Mouse (Mus musculus): ENCODE results near the gene Fam222b.
A peak's percentile ranks its signal among the peaks of the same experiment; 100 is the strongest.
"Not testable (repeated sequence)": the region's sequence is repeated elsewhere in the genome, so short reads cannot be mapped to it uniquely, and the experiment has no call there.

Gene Fam222b

DNA sequence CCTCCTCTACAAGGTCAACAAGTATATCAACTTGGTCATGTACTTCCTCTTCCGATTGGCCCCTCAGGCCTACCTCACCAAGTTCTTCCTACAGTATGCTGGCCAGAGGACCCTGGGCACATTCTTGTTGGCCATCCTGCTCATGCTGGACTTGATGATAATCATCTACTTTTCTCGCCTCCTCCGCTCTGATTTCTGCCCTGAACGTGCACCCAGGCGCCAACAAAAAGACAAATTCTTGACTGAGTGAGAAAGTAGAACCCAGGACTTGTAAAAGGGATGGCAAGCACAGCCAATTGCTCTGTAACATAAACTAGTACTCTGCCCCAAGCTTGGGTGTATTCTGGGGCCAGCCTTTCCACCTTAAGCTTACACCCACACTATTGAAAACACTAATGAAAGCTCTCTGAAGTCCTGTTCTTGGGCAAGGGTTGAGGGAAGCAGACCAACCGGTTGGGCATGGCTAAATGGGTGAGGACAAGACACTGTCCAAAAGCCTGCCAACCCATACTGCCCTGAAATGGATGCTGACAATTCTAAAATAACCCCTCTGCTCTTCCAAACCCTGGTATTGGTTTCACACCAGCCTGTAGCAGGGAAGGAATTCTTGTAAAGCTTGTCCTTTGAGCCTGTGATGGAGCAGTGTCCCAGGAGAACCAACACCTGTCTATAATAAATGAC is 85.8 kb downstream of the Fam222b start:
- no peak for DNase-seq (ENCODE audit: low spot score)

DNA sequence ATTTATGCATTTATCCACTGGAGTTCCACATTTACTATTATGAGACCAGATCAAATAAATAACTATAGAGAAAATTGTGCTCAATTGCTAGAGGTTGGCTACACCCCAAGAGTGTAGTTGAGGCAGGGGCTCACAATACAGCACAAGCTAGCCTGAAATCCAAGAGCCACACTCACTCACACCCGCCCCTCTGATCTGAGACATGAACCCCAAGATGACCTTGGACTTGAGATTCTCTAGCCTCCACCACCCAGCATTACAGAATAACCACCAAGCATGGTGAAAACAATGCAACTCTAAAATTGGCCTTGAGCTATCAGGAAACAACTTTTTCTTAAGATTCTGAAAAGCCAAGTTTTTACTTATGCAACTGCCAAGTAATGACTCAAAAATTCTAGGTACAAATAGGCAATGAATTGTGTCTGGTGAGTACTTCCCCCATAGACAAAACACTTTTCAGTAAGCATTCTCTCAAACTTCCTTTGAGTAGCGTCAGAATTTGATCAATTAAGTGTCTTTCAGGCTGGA is 87.4 kb downstream of the Fam222b start:
- DNase-seq (ENCODE audit: low spot score): no peak

DNA sequence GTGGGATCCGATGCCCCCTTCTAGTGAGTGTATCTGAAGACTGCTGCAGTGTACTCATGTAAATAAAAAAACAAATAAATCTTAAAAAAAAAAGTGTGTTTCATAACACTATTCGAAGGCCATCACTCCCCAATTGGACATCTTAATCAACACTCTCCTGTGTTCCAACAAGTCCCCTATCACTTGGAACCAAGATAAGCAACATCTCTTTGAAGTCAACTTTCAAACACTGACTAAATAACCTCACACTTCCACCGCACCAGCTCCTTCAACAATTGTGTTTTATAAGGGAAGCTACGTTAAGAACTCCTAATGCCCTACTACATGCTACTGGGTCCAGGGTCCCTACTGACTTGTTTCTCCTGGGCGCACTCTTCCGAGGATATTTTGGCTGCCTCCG is 88.0 kb downstream of the Fam222b start:
- no peak for DNase-seq (ENCODE audit: low spot score)

DNA sequence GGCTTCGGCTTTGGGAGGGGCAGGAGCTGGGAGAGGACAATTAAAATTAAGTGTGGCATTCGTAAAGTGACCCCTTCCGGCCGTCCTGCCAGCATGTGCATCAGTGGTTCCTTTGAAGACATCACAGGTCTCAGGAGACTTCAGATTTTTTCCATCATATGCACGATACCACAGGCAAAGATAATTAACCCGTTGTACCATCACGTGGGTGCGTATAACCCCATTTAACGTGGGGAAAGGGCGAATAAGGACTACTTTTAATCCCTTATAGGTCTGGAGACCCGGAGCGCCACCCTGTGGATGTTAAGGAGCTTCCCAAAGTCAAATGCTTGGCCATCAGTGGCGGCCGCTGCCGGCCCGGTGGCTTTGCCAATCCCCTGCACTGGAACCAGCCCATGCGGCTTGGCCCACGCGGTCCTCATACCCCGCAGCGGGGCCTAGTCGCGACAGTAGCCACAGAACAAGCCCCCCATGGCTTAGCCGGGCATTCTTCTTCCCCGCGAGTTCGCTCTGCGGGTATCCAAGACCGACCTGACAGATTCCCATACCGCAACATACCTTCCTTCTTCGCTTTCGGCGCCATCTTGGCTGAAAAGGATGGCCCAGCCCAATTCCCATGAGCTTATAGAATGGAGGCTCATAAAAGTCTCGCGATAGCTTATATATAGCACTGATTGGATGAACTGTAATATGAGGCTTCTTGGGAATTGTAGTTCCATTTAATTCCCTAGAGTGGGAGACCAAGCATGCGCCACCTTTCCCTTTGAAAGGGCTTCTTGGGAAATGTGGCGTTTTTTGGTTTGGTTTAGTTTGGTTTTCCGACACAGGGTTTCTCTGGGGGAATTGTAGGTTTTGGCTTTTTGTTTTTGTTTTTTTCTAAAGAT is 88.7 kb downstream of the Fam222b start, which contains the start of gene Rpl23a:
TSS of gene Rpl23a (minus strand) at position 624 of the 884 bp plus-strand sequence.
- DNase-seq (ENCODE audit: low spot score): peak; percentile 70

DNA sequence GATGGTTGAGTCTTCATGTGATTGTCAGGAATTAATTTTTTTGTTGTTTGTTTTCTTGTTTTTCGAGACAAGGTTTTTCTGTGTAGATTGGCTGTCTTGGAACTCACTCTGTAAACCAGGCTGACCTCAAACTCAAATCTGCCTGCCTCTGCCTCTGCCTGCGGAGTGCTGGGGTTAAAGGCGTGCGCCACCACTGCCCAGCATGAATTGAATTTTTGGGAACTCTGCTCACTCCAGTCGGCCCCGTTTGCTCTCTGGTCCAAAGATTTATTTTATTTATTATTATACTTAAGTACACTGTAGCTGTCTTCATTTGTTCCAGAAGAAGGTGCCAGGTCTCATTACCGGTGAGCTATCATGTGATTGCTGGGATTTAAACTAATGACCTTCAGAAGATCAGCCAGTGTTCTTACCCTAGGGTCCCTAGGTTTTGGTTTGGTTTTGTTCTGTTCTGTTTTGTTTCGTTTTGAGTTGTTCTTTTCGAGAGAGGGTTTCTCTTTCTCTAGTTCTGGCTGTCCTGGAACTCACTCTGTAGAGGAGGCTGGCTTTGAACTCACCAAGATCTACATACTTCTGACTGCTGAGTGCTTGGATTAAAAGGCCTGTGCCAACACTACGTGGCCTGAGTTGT is 89.5 kb downstream of the Fam222b start:
- no peak for DNase-seq (ENCODE audit: low spot score)

DNA sequence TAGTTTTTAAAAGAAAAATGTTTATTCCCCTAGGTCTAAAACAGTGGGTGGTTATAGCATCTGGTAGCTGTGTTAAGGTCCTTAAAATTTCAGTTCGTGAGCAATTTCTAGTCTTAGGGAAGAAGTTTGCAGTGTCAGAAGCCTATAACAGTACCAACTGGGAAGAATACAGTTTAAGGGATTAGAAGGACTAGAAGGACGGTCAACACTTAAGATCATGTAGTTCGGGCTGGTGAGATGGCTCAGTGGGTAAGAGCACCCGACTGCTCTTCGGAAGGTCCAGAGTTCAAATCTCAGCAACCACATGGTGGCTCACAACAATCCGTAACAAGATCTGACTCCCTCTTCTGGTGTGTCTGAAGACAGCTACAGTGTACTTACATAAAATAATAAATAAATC is 90.2 kb downstream of the Fam222b start:
- DNase-seq (ENCODE audit: low spot score): not testable (repeated sequence)

DNA sequence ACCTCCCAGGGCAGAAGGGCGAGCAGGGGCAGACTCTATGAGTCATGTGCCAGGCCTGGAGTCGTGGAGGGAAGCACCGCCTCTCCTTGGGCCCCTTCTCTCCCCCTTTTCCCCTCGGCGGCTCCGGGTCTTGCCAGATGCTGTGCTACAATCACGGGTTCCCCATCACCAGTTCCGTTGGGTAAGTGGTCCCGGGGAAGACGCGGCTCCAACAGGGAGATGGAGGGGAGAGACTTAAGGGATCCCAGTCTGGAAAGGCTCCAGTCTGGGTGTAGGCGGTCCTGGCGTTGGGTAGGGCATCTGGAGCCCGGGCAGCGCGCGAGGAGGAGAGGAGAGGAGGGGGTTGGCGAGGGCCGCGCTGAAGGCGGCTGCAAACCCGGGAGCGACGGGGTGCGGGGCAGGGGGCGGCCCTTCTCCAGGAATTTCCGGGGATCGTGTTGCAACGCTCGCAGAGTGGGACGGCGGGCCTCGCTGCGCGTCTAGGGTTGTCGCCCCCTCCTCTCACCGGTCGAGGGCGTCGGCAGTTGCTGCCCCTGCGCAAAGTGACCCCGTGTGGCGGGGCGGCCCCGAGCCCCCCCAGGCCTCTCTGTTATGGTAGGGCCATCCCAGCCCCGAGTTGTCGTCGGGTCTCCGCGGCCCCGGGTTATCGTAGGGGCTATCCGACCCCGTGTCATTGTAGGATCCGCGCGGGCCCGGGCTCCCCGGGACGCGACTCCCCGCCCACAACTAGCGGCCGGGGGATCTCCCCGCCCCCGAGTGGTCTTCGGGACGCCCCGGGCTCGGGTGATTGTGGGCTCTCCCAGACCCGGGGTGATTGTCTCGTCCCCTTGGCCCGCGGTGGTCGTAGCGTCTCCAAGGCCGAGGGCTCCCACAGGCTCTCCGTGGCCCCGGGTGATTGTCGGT is 94.1 kb downstream of the Fam222b start, which contains the start of gene Rab34:
TSS of gene Rab34 (plus strand) at position 100 of the 903 bp plus-strand sequence.
- DNase-seq (ENCODE audit: low spot score): peak; percentile 75

DNA sequence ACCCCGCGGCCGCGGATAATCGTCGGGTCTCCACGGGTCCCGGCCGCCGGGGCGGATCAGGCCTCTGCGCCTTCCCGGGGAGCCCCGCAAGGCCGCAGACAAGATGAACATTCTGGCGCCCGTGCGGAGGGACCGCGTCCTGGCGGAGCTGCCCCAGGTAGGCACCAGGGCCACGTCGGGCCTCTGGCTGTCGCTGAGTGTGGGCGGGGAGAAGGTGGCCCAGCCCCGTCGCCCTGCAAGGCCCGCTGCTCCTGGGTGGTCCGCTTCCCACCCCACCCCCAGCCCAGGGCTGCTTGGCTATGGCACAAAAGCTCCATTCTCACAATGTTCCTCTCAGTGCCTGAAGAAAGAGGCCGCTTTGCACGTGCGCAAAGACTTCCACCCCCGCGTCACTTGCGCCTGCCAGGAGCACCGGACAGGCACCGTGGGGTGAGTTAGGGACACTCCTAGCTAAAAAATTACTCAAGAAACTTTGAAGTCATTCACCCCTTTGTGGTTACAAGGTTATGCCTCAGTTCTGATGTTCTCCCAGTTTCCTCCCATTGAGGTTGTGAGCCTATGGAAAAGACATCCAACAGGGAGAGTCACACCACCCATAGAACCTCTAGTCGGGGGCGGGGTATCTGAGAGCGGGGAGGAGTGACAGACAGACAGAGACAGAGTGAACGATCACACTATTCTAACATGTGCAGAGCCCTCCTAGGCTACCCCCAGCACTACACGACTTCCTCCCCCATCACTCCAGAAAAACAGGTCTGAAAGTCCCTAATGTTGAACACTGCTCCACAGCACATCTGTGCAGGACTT is 95.0 kb downstream of the Fam222b start:
- peak; percentile 70 for DNase-seq (ENCODE audit: low spot score)

DNA sequence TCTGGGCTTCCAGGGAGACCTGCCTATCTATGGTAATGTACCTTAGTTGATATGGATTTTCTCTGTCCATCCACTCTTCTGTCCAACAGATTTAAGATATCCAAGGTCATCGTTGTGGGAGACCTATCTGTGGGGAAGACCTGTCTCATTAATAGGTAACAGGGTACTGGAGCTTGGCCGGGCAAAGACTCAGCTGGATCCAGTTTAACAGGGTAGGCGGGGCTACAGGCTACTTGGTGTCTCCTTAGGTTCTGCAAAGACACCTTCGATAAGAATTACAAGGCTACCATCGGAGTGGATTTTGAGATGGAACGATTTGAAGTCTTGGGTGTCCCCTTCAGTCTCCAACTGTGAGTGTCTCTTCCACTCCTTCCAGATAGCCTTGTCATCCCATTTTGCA is 95.6 kb downstream of the Fam222b start:
- DNase-seq (ENCODE audit: low spot score): no peak

DNA sequence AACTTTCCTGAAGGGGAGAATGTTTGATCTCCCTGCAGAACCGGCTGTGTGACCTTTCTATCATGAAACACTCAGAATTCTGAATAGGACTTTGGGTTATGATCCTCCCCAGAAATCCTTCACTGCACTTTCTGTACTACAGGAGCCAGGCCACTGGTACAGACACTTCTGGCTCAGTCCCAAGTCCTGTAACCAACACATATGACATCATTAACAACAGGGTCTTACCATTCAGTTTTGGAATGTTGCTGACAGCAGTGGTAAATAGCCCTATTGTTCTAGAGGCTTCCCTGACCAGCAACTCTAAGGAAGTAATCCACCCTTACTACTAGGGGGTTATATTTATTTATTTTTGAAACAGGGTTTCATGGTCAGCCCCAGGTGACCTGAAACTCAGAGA is 98.7 kb downstream of the Fam222b start, which contains the start of gene Proca1:
TSS of gene Proca1 (plus strand) at position 280 of the 400 bp plus-strand sequence.
- no peak for DNase-seq (ENCODE audit: low spot score)

DNA sequence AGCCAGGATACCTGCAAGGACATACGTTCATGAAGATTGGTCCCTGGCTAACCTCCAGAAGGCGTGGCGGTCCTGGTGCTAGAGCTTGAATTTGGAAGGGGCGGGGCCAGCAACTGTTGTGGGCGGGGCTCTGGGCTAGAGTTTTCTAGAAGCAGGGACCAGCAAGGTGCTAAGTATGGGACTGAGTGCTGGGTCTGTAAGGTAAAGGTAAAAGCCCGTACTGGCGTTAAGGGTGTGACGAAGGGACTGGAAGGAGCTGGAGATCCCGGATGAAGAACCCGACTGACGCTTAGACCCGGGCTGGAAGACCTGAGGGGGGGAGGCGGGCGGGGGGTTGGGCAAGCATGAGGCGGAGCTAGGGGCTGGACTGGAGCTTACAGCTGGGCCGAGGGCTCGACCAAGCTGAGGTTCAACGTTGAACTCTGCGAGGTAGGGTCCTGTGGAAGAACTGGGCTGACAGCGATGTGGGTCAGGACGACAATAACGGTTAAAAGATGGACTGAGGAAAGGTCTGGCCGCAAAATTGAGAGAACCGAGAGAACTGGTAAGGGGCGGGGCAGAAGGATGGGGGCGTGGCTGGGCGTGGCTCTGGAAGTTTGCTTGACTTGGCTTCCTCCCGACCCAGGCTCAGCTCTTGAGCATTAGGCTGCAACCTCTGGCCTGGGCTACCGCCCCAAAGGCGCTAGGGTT is 100.1 kb downstream of the Fam222b start:
- peak; percentile 76 for DNase-seq (ENCODE audit: low spot score)

DNA sequence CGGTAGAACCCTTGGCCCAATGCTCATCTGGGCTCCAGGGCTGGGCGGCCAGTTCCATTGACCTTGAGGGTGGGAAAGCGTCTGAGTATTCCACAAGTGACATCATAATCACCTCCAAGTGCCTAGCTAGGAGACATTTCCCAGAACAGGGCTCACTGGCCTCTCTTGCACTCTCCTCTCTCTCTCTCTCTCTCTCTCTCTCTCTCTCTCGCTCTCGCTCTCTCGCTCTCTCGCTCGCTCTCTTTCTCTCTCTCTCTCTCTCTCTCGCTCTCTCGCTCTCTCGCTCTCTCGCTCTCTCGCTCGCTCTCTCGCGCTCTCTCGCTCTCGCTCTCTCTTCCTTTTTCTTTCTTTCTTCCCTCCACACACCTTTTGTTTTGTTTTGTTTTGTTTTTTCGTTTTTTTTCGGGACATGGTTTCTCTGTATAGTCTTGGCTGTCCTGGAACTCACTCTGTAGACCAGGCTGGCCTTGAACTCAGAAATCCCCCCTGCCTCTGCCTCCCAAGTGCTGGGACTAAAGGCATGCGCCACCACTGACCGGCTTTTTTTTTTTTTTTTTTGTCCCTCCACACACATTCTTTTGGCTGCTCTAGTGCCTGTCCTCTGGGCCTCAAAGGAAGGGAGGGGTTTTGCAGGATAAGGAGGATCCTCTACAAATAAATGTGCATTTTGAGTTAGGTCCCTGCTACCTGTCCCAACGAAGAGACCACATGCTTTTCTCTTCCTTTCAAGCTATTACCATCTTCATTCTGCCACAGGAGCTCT is 100.8 kb downstream of the Fam222b start:
- DNase-seq (ENCODE audit: low spot score): no peak

DNA sequence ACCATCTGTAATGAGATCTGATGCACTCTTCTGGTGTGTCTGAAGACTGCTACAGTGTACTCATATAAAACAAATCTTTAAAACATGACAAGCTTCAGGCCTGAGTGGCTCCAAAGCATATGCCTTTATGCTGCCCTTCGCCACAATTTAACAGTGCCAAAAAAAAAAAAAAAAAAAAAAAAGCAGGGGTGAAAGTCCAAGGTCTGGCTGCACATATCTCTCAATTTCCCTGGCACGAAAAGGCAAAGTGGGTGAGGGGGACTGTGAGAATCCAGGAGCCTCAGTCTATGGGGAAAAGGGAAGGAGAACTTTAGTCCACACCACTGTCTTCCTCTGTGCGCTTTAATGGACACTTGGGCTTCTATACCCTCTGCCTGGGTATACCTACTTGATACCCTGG is 107.9 kb downstream of the Fam222b start:
- no peak for DNase-seq (ENCODE audit: low spot score)

DNA sequence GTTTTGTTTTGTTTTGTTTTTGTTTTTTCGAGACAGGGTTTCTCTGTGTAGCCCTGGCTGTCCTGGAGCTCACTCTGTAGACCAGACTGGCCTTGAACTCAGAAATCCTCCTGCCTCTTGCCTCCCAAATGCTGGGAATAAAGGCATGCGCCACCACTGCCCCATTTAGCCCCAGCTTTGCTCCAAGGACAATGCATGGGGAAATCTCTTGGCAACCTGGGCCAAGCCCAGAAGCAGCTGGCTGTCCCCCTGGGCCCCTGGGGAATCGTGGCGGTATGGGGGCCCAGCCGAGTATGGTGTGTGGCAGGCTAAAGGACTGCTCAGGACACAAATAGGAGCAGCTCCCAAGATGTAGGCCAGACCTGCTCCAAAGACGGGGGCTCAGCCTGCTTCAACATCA is 109.8 kb downstream of the Fam222b start:
- no peak for DNase-seq (ENCODE audit: low spot score)

DNA sequence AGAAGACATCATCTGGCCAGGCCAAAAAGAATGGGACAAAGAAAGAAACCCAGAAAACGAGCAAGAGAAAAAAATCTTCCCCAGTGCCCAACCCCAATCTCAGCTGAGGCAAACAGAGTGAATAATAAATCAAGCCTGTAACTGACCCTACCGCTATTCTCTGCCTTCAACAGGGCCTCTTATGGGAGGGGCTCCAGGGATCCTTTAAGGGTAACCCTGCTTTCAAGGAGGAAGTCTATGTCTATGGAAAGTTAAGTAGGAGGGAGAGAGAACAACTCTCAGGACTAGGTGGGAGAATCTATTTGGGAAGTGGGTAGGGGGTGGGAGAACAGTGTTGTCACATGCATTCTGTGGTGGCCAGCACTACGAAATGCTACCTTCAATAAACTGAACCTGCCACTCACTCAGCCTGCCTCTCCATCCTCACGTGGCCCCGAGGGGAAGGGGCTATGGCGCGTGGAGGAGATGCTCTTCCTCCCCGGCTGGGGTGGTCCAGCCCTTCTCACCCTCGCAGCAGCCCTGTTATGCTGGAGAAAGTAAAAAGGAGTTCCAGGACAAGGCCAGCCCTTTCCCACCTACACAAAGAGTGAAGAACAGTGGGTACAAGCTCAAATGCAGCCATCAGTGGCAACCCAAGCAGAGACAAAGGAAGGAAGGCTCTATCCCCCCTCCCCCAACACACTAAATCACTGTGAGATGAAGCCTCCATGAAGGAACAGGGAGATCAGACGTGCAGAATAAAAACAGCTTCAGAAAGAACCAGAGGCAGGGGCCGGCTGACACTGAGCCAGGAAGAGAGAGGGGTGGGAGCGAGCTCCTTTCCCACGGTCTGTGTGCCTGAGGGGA is 111.1 kb downstream of the Fam222b start:
- DNase-seq (ENCODE audit: low spot score): no peak
